Mouse (Mus musculus) urinary bladder, postnatal 14 days (tissue): ENCODE results near the gene Snd1.

Source experiments
- DNase-seq: peaks from one replicate; pipeline ENCODE4 v3.0.0; 2021; ENCODE audit warnings: low spot score

The Snd1 gene

GRCm38 (mm10) chr6:28635531-28636348 lies 160.8 kb downstream of the Snd1 start:
- no peak for DNase-seq

- no peak for DNase-seq
Measured at GRCm38 (mm10) chr6:28640088-28640487, 165.1 kb downstream of the Snd1 start.

GRCm38 (mm10) chr6:28642909-28643308 lies 168.0 kb downstream of the Snd1 start:
- DNase-seq = no peak

- DNase-seq = no peak
Measured at GRCm38 (mm10) chr6:28645231-28645630, 170.3 kb downstream of the Snd1 start.

- no peak for DNase-seq
Measured at GRCm38 (mm10) chr6:28656511-28656910, 181.6 kb downstream of the Snd1 start.

- DNase-seq = no peak
Measured at GRCm38 (mm10) chr6:28663004-28663403, 188.1 kb downstream of the Snd1 start.

GRCm38 (mm10) chr6:28663670-28664069 lies 188.7 kb downstream of the Snd1 start:
- no peak for DNase-seq

GRCm38 (mm10) chr6:28664716-28665115 lies 189.8 kb downstream of the Snd1 start:
- DNase-seq = no peak

- no peak for DNase-seq
Measured at GRCm38 (mm10) chr6:28667586-28667985, 192.6 kb downstream of the Snd1 start.

GRCm38 (mm10) chr6:28669251-28669650 lies 194.3 kb downstream of the Snd1 start:
- no peak for DNase-seq

GRCm38 (mm10) chr6:28672388-28672787 lies 197.4 kb downstream of the Snd1 start:
- DNase-seq = no peak

GRCm38 (mm10) chr6:28674686-28675085 lies 199.7 kb downstream of the Snd1 start:
- DNase-seq = no peak

GRCm38 (mm10) chr6:28678896-28679295 lies 204.0 kb downstream of the Snd1 start:
- no peak for DNase-seq

GRCm38 (mm10) chr6:28680537-28680936 lies 205.6 kb downstream of the Snd1 start:
- DNase-seq = no peak

- no peak for DNase-seq
Measured at GRCm38 (mm10) chr6:28681521-28682457, 206.8 kb downstream of the Snd1 start.

GRCm38 (mm10) chr6:28685052-28685451 lies 210.1 kb downstream of the Snd1 start:
- no peak for DNase-seq

- no peak for DNase-seq
Measured at GRCm38 (mm10) chr6:28685745-28686144, 210.8 kb downstream of the Snd1 start.

GRCm38 (mm10) chr6:28687776-28688175 lies 212.8 kb downstream of the Snd1 start:
- no peak for DNase-seq

GRCm38 (mm10) chr6:28692659-28693058 lies 217.7 kb downstream of the Snd1 start:
- DNase-seq = no peak

GRCm38 (mm10) chr6:28697214-28697613 lies 222.3 kb downstream of the Snd1 start:
- DNase-seq = no peak

- DNase-seq = no peak
Measured at GRCm38 (mm10) chr6:28704612-28705011, 229.7 kb downstream of the Snd1 start.

- no peak for DNase-seq
Measured at GRCm38 (mm10) chr6:28705384-28706107, 230.6 kb downstream of the Snd1 start.
